Mouse (Mus musculus) cerebellum, adult 11-12 months (tissue): ENCODE results near the gene Eif5a.
"Not testable (repeated sequence)": the region's sequence is repeated elsewhere in the genome, so short reads cannot be mapped to it uniquely, and the experiment has no call there.

Experiments
- DNase-seq: peaks from one replicate; pipeline ENCODE4 v3.0.0; 2022

Eif5a gene

GRCm38 (mm10) chr11:69921114-69922011, at the start of gene Eif5a:
Gene Eif5a (minus strand): TSS chr11:69921958.
- DNase-seq, result peak; percentile 100

DNA sequence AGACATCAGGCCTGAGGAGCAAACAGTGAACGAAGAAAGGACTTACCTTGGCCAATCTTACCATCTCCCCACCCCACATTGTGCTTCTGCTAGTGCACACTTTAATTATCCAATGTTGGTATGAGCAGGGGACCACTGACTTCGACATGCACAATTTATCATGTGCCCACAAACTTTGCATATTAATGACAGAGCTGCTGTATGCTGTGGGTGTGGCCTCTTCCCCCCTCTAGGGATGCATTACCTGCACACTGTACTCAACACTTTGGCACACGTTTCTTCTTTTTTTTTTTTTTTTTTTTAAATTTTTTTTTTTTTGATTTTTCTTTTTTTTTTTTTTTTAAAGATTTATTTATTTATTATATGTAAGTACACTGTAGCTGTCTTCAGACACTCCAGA, 49.0 kb upstream of the Eif5a start:
- DNase-seq, result no peak

- DNase-seq, result no peak
These were observed 48.5 kb upstream of the Eif5a start for GRCm38 (mm10) chr11:69970222-69970621.

- DNase-seq, result no peak
These were observed 47.0 kb upstream of the Eif5a start for GRCm38 (mm10) chr11:69968793-69969192.

DNA sequence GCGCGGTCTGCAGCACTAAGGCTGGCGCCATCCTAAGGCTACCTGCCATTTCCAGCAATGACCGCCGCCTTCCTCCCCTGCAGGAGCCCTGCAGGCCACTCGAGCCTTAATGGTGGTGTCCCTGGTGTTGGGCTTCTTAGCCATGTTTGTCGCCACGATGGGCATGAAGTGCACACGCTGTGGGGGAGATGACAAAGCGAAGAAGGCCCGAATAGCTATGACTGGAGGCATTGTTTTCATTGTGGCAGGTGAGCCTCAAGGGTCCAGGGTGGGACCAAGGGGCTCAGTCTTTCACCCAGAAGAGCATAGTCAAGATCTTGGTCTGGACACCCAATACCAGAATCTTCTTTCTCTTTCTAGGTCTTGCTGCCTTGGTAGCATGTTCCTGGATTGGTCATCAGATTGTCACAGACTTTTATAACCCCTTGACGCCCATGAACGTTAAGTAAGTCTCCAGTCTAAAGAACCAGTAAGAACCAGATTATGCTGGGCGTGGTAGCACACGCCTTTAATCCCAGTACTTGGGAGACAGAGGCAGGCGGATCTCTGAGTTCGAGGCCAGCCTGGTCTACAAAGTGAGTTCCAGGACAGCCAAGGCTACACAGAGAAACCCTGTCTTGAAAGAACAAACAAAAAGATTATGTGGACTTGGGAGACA, 45.2 kb upstream of the Eif5a start:
- no peak for DNase-seq

- no peak for DNase-seq
These were observed 44.5 kb upstream of the Eif5a start for GRCm38 (mm10) chr11:69966006-69966859.

DNA sequence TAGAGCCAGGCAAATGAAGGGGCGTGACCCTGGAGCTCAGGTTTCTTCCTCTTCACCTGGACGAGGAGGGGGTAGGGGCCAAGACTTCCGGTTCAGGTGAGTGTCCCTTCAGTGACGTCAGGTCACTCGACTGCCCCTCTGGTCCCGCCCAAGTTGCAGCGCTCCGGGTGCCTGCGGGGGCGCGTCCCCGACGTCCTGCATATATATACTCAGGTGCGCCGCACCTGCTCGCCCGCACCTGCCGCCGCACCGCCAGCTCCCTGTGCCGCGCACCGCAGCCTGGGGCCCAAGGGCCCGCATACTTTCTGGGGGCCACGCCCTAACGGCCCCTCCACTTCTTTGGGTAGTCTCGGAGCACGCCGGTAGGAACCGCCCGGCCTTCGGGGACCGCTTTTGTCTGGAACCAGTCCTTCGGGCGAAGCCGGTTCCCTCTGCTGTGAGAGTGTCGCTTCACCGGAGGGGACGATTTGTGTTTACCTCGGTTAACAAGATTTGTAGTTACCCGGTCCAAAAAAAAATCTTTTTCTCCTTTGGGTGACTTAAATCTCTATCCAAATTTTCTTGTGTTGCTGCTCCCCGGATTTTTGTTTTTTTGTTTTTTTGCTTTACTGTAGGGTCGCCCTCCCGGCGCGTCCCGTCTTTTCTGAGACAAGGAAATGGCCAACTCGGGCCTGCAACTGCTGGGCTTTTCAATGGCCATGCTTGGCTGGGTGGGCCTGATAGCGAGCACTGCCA, 43.7 kb upstream of the Eif5a start:
- DNase-seq, result no peak

- no peak for DNase-seq
These were observed 43.0 kb upstream of the Eif5a start, which contains the start of gene Cldn7 for GRCm38 (mm10) chr11:69964650-69965270. Gene Cldn7 (plus strand): TSS chr11:69964779.

DNA sequence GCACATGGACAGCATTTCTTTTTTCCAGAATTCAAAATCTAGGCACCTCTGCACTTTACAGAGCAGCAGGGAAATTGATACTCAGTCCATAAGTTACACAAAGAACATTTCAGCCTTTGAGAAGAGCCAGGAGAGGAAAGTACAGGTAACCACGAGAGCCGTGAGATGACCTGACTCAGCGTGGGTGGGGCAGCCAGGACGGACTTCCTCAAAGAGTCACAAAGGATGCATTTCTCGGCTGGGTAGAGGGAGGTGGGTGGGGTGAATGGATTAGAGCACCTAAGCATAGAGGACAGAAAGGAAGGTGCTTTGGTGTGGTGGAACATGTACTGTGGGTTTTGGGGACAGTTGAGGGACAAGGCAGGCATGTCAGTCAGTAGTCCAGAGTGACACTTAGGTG, 40.1 kb upstream of the Eif5a start:
- no peak for DNase-seq

GRCm38 (mm10) chr11:69960616-69961015, 38.9 kb upstream of the Eif5a start:
- DNase-seq, result no peak

DNA sequence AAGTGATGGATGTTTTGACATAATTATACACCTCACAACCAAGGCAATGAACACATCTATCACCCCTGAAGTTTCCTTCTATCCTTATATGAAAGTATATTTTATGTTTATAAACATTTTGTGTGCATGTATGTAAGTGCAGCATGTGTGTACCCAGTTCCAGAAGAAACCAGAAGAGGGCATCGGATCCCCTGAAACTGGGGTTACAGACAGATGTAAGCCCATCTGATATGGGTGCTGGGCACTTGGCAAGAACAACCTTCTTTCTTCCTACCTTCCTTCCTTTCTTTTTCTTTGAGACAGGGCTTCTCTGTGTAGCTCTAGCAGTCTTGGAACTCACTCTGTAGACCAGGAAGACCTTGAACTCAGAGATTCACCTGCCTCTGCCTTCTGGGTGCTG, 34.5 kb upstream of the Eif5a start:
- DNase-seq, result no peak

DNA sequence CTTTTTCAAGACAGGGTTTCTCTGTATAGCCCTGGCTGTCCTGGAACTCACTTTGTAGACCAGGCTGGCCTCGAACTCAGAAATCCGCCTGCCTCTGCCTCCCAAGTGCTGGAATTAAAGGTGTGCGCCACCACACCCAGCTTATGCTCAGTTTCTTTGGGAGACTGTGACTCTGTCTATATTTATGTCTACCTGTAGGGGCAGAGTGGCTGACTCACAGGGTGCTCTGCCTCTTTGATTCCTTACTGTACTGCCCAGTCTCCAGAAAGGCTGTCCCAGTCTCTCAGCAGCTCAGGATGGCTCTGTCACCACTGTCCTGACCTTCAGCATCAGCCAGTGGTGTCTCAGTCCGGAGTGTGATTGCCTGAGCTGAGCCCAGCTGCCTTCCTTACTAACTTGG, 33.9 kb upstream of the Eif5a start:
- not testable (repeated sequence) for DNase-seq

DNA sequence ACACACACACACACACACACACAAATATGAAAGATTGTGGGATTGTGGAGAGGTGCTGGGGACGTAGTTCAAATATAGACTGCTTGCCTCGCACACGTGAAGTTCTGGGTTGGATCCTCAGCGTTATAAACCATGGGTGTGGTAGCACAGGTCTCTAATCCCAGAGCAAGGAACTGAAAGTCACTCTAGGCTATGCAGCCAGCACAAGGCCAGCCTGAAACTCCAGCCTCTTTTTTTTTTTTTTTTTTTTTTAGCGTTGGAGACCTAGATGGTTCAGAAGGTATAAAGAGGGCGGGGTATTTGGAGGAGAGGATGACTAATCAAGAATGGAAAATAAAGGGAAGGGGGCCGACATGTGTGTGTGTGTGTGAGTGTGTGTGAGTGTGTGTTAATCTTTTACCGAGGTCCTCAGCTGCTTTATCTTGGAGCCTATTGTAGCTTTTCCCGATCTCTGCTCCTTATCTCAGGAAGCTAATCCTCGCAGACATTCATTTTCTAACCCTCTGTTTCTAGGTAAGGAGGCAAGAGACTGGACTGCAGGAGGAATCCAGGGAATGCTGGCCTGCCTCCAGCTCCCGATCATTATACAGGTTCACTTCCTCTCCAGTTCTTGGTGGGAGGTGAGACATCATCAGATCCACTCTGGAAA, 31.6 kb upstream of the Eif5a start:
- DNase-seq, result no peak

DNA sequence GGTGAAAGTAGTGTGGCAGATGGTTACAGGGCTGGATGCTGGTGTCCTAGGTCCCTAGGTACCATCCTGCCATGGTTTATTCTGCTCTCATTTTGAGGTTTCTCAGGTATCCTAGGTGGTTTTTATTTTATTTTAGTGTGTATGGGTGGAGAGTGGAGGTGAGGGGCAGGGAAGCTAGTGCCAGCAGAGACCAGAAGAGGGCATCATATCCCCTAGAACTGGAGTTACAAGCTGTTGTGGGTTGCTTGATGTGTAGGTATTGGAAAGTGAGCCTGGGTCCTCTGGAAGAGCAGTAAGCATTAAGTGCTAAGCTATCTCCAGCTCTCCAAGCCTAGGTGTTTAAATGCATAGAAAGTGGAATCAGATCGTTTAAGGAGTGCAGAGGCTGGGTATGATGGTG, 30.5 kb upstream of the Eif5a start:
- DNase-seq, result no peak

DNA sequence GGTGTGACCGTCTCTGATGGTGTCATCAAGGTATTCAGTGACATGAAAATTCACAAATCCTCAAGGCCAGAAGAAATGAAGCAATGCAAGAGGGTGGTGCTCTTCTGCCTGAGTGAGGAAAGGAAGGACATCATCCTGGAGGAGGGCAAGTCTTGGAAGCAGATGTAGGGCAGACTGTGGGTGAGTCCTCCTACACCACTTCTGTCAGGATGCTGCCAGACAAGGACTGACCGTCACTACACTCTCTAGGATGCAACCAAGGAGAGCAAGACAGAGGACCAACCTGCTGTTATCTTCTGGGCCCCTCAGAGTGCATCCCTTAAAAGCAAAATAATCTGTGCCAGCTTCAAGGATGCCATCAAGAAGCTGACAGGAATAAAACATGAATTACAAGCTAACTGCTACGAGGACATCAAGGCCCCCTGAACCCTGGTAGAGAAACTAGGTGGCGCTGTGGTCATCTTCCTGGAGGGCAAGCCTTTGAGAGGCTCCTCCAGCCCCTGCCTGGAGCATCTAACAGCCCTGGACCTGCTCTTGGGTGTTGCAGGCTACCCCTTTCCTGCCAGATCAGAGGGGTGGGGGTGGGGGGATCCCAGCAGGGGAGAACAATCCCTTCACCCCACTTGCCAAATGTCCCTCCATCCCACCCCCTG, 29.2 kb upstream of the Eif5a start:
- no peak for DNase-seq

DNA sequence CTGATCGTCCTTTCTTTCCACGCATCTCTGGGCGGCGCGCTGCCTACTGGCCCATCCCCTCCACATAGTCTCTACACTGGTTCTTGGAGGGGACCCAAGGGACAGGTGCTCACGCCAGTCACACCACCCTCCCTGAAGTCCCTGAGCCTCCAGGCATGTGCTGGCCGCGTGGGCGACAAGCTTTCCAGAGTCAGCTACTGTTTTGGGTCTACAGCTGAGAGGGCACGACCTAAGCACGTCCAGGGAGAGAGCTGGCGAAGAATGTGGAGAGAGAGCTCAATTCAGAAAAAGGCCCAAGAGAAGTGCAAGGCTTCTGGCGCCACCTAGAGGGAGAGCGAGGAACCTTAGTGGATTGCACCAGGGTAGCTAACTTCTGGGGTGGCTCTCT, 27.0 kb upstream of the Eif5a start:
- peak; percentile 68 for DNase-seq

GRCm38 (mm10) chr11:69948066-69948762, 26.5 kb upstream of the Eif5a start, which contains the start of gene Slc2a4:
Gene Slc2a4 (minus strand): TSS chr11:69948188.
- peak; percentile 53 for DNase-seq

- DNase-seq, result no peak
These were observed 25.7 kb upstream of the Eif5a start for GRCm38 (mm10) chr11:69947337-69948065.
